Mouse (Mus musculus) WW6 (cell line): ENCODE measurements around the gene Ddo.

Experiments used
- DNase-seq: peaks from one replicate; pipeline ENCODE4 v3.0.0-alpha.2; 2013; ENCODE audit warnings: low read depth, low spot score

The Ddo gene

GRCm38 (mm10) chr10:40716713-40717112, 86.9 kb downstream of the Ddo start:
- DNase-seq, result no peak

GRCm38 (mm10) chr10:40718362-40718761, 88.6 kb downstream of the Ddo start:
- no peak for DNase-seq

GRCm38 (mm10) chr10:40719062-40719461, 89.3 kb downstream of the Ddo start:
- no peak for DNase-seq

- DNase-seq, result no peak
Measured at GRCm38 (mm10) chr10:40720883-40721282, 91.1 kb downstream of the Ddo start.

GRCm38 (mm10) chr10:40724342-40724741, 94.5 kb downstream of the Ddo start:
- DNase-seq, result no peak

GRCm38 (mm10) chr10:40725066-40725465, 95.3 kb downstream of the Ddo start:
- DNase-seq, result no peak

GRCm38 (mm10) chr10:40725471-40725870, 95.7 kb downstream of the Ddo start:
- DNase-seq, result no peak

GRCm38 (mm10) chr10:40726288-40726902, 96.6 kb downstream of the Ddo start:
- no peak for DNase-seq

- DNase-seq, result no peak
Measured at GRCm38 (mm10) chr10:40726989-40727388, 97.2 kb downstream of the Ddo start.

- no peak for DNase-seq
Measured at GRCm38 (mm10) chr10:40730200-40730599, 100.4 kb downstream of the Ddo start.
